Mouse (Mus musculus): ENCODE results near the gene Fam114a2.
A peak's percentile ranks its signal among the peaks of the same experiment; 100 is the strongest.

The Fam114a2 gene

DNA sequence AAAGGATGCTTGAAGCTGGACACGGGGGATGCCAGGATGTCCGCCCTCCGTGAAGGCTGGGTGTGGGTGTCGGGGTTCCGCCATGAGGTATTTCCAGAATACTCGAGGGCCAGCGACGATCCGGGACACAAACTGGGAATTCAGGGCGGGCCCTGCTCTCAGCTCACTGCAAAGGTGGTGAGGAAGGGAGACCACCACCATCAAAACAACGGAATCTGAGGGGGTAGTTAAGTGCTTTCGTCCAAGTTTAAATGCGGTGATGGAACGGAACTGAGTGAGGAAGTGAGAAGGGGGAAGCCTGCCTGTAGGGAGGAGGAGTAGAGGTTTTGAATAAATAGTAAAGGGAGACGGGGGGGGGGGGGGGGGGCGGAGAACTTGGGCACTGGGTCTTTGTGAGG is 333 bp upstream of the Fam114a2 start:
- DNase-seq, result no peak

DNA sequence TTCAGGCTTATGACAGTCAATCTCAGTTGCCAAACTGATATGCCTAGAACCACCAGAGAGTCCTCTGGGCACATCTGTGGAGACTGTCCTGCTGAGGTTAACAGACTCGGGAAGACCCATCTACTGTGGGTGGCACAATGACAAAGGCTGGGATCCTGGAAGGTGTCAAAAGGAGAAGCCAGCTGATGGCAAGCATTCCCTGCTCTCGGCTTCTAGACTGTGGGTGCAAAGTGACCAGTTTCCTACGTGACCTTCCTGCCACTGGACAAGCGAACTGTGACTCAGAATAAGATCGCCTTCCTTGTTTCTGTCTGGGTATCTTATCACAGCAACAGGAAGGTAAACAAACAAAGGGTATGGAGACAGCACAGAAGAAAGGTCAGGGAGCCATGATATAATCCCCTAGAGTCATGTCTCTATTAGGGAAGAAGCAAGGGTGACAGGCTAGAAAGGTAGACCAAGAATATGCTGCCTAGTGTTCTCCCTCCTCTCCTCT is 1.4 kb downstream of the Fam114a2 start:
- no peak for DNase-seq

GRCm38 (mm10) chr11:57515218-57515617 is 3.2 kb downstream of the Fam114a2 start:
- DNase-seq, result no peak

GRCm38 (mm10) chr11:57506899-57507298 is 11.5 kb downstream of the Fam114a2 start:
- DNase-seq, result no peak

DNA sequence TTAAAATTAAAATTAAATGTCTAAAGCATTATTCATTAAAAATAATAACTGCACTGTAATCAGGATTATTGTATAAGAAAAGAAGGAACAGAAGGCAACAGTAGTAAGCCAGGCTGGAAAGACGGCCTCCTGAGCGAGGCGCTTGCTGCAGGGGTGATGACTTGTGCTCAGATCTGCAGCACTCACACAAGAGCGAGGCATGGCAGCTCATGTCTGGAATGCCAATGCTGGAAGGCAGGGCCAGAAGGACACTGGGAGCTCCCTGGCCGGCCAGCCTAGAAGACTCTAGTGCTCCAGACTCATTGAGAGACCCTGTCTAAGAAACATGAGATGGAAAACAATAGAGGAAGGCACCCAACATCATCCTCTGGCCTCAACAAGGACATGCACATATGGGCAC is 15.3 kb downstream of the Fam114a2 start:
- DNase-seq, result no peak

- no peak for DNase-seq
These were observed 20.2 kb downstream of the Fam114a2 start for GRCm38 (mm10) chr11:57498215-57498614.

- DNase-seq, result no peak
These were observed 20.7 kb downstream of the Fam114a2 start for GRCm38 (mm10) chr11:57497701-57498100.

DNA sequence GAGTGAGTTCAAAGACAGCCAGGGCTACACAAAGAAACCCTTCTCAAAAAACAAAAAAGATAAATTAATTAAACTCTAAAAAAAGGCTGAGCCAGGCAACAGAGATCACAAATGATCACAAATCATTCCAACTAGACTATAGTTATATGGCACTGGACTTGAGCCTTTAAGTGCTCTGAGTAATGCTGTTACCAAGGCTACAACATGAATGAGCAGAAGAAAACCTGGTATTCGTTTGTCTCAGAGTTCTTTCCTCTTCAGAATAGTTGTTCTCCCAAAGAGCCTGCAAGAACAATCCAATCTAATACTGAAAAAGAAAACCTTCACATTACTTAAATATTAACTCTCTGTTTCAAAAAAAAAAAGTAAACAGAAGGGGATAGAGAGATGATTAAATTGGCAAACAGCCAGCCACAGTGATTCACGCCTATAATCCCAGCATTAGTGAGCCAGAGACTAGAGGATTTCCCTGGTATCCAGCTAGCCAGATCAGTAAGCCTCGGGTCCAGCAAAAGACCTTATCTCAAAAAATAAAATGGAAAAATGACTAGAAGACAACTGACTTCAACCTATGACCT is 21.9 kb downstream of the Fam114a2 start:
- no peak for DNase-seq

DNA sequence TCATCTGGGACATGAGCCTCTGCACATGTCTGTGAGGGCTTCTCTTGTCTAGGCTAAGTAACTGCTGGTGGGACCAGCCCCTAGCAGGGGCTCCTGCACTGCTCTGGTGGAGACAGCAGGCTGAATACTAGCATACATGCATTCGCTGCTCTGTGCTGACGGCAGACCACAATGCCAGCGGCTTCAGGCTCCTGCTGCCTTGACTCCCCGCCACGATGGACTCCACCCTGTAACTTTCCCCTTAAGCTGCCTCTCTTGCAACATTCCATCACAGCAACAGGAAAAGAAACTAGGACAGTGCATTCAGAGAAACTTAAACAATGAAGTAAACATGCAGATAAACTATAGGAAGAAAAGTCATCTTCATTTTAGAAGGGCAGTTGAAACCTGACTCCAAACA is 30.0 kb downstream of the Fam114a2 start:
- DNase-seq, result no peak

DNA sequence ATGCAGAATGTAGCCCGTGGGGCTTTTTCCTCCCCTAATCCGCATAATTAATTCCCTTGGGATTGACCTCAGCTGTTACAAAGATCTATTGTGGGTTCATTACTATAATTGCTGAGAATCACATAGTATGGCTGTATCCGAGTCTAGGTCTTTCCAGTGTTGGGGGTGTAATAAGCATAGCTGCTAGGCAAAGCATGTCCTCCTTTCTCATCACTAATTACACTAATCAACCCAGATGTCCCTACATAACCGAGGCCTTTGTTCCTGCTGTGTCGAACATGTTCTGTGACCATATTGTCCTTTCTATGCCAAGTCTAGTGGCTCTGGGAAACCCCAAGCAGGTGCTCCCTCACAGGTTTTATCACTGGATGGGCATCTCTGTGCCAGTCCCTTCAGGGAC is 40.3 kb downstream of the Fam114a2 start:
- no peak for DNase-seq

DNA sequence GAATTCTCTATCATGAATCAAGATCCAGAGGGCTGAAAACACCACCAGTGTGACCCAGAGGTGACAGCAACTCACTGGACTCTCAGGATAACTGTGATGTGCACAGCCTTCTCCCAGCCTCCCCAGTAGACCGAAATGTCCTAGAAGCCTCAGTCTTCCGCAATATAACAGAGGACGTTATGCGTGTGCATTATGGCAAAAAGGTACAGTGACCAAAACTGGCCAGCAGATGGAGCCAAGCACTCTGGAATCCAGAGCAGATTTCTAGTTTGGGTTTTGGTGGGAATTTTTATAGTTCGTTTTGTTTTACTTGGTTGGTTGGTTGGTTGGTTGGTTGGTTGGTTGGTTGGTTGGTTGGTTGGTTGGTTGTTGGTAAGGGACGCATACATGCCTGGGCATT is 43.3 kb downstream of the Fam114a2 start:
- peak; percentile 4 to 41 for DNase-seq

- no peak for DNase-seq
These were observed 44.0 kb downstream of the Fam114a2 start for GRCm38 (mm10) chr11:57474296-57474941.

DNA sequence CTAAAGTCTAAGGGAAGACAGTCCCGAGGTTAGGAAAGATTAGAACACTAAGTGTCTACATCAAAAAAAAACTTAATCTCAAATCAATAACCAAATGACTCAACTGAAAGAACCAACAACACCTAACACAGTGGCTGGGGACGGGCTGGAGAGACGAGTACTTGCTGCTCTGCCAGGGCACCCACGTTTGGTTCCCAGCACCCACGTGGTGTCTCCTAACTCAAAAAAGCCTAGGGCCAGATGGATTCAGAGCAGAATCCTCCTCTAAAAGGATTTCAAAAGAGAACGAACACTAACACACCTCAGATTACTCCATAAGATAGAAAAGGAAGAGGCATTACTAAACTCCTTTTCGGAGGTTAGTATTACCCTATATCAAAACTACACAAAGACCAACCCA is 47.4 kb downstream of the Fam114a2 start:
- DNase-seq, result no peak

- no peak for DNase-seq
These were observed 48.4 kb downstream of the Fam114a2 start for GRCm38 (mm10) chr11:57470056-57470455.

DNA sequence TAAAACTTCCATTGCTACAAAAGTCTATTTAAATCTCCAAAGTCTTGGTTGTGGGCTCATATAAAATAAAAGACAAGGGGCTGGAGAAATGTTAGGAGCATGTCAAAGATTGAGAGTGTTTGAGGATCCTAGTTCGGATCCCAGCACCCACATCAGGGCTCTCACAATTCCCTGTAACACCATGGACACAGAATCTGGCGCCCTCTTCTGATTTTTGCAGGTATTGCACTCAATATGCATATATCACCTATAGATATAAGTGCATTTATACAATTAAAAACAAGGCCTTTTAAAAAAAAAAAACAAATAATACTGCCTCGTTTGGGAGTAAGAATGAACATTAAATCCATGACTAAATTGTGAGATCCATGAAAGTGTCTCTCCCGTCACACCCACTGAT is 49.7 kb downstream of the Fam114a2 start:
- no peak for DNase-seq

DNA sequence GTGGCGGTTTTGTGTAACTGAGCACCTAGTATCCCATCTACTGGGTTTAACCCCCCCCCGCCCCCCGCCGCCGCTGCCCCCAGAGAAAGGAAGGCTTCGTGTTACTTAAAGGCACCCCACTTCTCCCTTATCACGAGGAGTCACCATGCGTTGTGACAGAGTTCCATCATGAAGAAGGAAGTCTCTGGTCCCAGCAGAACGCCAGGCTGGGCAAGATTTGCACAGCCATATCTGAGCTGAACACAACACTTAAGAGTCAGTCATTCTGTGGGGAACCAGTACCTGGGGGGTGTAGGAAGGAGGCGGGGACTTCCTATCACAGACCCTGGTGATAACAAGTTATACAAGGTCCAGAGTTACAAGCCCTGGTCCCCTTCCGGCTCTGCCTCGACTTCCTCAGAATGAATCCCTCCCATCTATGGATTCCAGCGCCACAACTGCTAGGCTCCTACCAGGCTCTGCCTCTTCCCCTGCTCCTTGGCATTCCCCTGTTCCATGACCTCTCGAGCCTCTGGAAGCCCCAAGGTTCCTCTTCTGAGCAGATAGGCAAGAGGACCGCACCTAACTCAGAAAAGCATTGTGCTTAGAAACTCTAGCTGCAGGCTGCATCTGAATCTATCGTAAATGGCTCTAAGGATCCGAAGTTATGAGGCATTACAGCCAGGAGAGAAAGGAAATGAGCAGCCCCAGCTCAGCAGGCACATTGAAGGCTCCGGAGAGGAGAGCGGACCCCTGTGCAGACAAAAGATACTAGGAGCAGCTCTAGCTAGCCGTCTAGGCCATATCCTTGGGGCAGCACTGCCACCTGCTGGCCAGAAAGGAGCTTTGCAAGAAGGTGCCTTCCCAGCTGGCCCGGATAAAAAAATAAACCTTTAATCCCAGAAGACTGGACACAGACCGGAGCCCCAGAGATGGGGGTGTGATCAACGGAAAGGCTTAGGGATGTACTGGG is 51.0 kb downstream of the Fam114a2 start:
- DNase-seq, result peak; percentile 9 to 46

GRCm38 (mm10) chr11:57465844-57466243 is 52.6 kb downstream of the Fam114a2 start:
- no peak for DNase-seq

DNA sequence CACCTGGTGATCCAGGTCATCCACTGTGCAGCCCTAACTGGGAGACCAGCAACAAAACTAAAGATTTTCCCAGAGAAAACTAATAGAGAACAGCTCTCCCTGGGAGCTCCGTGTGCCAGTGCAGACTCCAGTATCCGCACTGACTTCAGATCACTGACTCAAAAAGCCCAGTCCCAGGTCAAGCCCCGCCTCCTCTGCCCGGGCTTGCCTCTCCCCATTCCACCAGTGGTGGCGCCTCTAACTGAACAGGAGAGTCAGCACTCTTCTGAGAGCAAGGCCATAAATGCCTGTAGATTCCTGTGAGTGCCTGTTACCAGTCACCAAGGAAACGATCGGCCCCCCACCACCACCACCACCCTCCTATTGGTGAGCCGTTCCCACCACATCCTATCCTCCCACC is 53.4 kb downstream of the Fam114a2 start:
- DNase-seq, result peak in 1 of 2 experiments; percentile 9

GRCm38 (mm10) chr11:57459759-57460158 is 58.7 kb downstream of the Fam114a2 start:
- no peak for DNase-seq

DNA sequence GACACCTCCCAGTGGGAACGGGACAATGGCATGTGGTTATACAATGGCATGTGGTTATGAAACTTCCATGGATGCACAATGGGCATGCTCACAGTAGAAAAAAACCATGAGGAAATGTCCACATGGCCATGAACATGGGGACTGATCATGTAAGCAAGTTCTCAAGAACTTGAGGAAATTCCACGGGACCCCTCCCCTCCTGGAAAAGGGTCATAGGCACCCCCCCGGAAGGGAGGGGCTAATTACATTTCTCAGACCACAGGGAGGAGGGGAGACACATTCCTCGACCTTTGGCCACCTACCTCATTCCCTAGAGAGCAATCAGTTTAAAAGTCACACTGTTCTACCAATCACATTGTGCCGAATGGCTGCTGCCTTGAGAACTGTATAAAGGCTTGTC is 64.0 kb downstream of the Fam114a2 start:
- DNase-seq, result no peak

GRCm38 (mm10) chr11:57445237-57445962 is 73.0 kb downstream of the Fam114a2 start:
- no peak for DNase-seq

- peak in 1 of 2 experiments; percentile 51 for DNase-seq
These were observed 84.3 kb downstream of the Fam114a2 start for GRCm38 (mm10) chr11:57434153-57434552.

All from kidney, adult 8-10 months (tissue).